Mouse (Mus musculus) liver, postnatal 0 days (tissue): Measurements from ENCODE around the gene Prr14l. TPM values are rescaled to one million over a fixed set of nuclear protein-coding genes. Genes with fewer than 3 reads are reported as not detected.
"Not testable (repeated sequence)": the region's sequence is repeated elsewhere in the genome, so short reads cannot be mapped to it uniquely, and the experiment has no call there.

Experiments
- ATAC-seq: fragments of 200-750 bp; cut with Nextera tagmentation; 2 replicates; pipeline ENCODE4 v1.8.0; 2017; ENCODE audit warnings: mild to moderate bottlenecking, moderate library complexity
- DNase-seq: peaks from one replicate; pipeline ENCODE4 v3.0.0-alpha.2; 2016
- H3K27ac ChIP-seq: fragments of 300-500 bp; sonication (generic); 2 replicates; pipeline ENCODE4 v1.5.1; 2014; ENCODE audit warnings: antibody characterized with exemption, moderate library complexity, mild to moderate bottlenecking, low read depth
- H3K27me3 ChIP-seq: fragments of 300-500 bp; sonication (generic); 2 replicates; pipeline ENCODE4 v1.6.1; 2014; ENCODE audit warnings: low read length, control low read depth, mixed read lengths; ENCODE audit not compliant: insufficient read depth
- H3K36me3 ChIP-seq: fragments of 300-500 bp; sonication (generic); replicated peaks from 2 replicates; pipeline ENCODE4 v1.6.1; 2014; ENCODE audit warnings: mild to moderate bottlenecking, control low read depth, low read length, moderate library complexity, mixed read lengths; ENCODE audit not compliant: insufficient read depth
- H3K4me1 ChIP-seq: fragments of 300-500 bp; sonication (generic); 2 replicates; pipeline ENCODE4 v1.6.1; 2014; ENCODE audit warnings: antibody characterized with exemption, mild to moderate bottlenecking, control low read depth; ENCODE audit not compliant: insufficient read depth
- H3K4me2 ChIP-seq: fragments of 300-500 bp; sonication (generic); 2 replicates; pipeline ENCODE4 v1.6.1; 2014; ENCODE audit warnings: low read depth, mild to moderate bottlenecking, low read length, moderate library complexity, mixed read lengths
- H3K4me3 ChIP-seq: fragments of 300-500 bp; sonication (generic); 2 replicates; pipeline ENCODE4 v1.5.1; 2014; ENCODE audit warnings: low read depth, low read length
- H3K9ac ChIP-seq: fragments of 300-500 bp; sonication (generic); replicated peaks from 2 replicates; pipeline ENCODE4 v1.6.1; 2014; ENCODE audit warnings: mild to moderate bottlenecking, moderate library complexity
- H3K9me3 ChIP-seq: fragments of 300-500 bp; sonication (generic); 2 replicates; pipeline ENCODE4 v1.6.1; 2016; ENCODE audit warnings: mild to moderate bottlenecking, control low read depth, low read length, mixed read lengths
- CTCF ChIP-seq: sonication (generic); IDR thresholded peaks from 2 replicates; pipeline ENCODE4 v1.5.1; 2016; ENCODE audit warnings: antibody characterized with exemption, low read depth
- EP300 ChIP-seq: IDR thresholded peaks from 2 replicates; pipeline ENCODE4 v1.6.1; 2016; ENCODE audit warnings: antibody characterized with exemption, low read depth, mild to moderate bottlenecking
- WGBS: fragments of 180-500 bp; shearing (Covaris S2); extraction: QIAGEN DNeasy Blood & Tissue Kit; methylation state at CpG from one replicate; pipeline ENCODE4 v1.1.7; 2014; ENCODE audit not compliant: insufficient replicate concordance; 5-methylcytosine and 5-hydroxymethylcytosine counted together
- polyA plus RNA-seq: library from polyadenylated mRNA; unstranded; fragments of >200 nt; fragmentation: Nextera tagmentation; extraction: Ambion mirVana; gene quantifications from 2 replicates; pipeline ENCODE4 v1.2.1, GENCODE M21; 2015

Prr14l gene
- polyA plus RNA-seq, 1 experiment from 2014 or later = 7.4 TPM

GRCm38 (mm10) chr5:32742149-32742548, 111.9 kb downstream of the Prr14l start:
- TF ChIP-seq EP300 = no peak
- peak; percentile 55 for TF ChIP-seq CTCF
- no peak overlapping the region for H3K4me2 ChIP-seq
- no peaks in the 10 kb centered on the region; the same call in 1 of the 2 replicates for H3K36me3 ChIP-seq
- no peaks in the 10 kb centered on the region for H3K9me3 ChIP-seq
- ATAC-seq (no peak), DNase-seq (peak; percentile 44)
- peak overlapping the region; percentile 22; the same call in 1 of the 2 replicates for H3K27ac ChIP-seq
- 59% methylated on average over 9 of the region's 9 CpGs for WGBS
- peaks cover 47% of the 10 kb centered on the region for H3K4me1 ChIP-seq
- H3K4me3 ChIP-seq = no peak overlapping the region
- H3K9ac ChIP-seq = no peak overlapping the region
- no peaks in the 10 kb centered on the region for H3K27me3 ChIP-seq

- not testable (repeated sequence) for ATAC-seq, H3K36me3 ChIP-seq, H3K27ac ChIP-seq, H3K9me3 ChIP-seq, H3K9ac ChIP-seq, H3K4me2 ChIP-seq, H3K4me3 ChIP-seq, H3K27me3 ChIP-seq, DNase-seq
- 87% methylated on average over 4 of the region's 4 CpGs for WGBS
- H3K4me1 ChIP-seq = peaks cover 42% of the 10 kb centered on the region
Observed at GRCm38 (mm10) chr5:32741377-32741776, 112.7 kb downstream of the Prr14l start.

GRCm38 (mm10) chr5:32740850-32741249, 113.2 kb downstream of the Prr14l start:
- 71% methylated on average over 8 of the region's 8 CpGs for WGBS
- H3K27ac ChIP-seq, H3K36me3 ChIP-seq, DNase-seq, H3K27me3 ChIP-seq, H3K9ac ChIP-seq, H3K4me2 ChIP-seq, H3K9me3 ChIP-seq, H3K4me3 ChIP-seq, ATAC-seq: not testable (repeated sequence)
- peaks cover 41% of the 10 kb centered on the region for H3K4me1 ChIP-seq

GRCm38 (mm10) chr5:32740138-32740537, 113.9 kb downstream of the Prr14l start:
- no peak overlapping the region for H3K27ac ChIP-seq
- ATAC-seq (no peak), DNase-seq (no peak)
- peaks cover 5% of the 10 kb centered on the region; the same call in 1 of the 2 replicates for H3K36me3 ChIP-seq
- H3K4me3 ChIP-seq = no peak overlapping the region
- peaks cover 35% of the 10 kb centered on the region for H3K4me1 ChIP-seq
- no peaks in the 10 kb centered on the region for H3K9me3 ChIP-seq
- WGBS = 71% methylated on average over 3 of the region's 3 CpGs
- H3K27me3 ChIP-seq = no peaks in the 10 kb centered on the region
- TF ChIP-seq CTCF (no peak), EP300 (no peak)
- no peak overlapping the region for H3K4me2 ChIP-seq
- no peak overlapping the region for H3K9ac ChIP-seq

Other genes with a start within 250 kb of the Prr14l start
- 5.7 and 6.4 TPM in 2 replicates for gene Yes1, start 243.1 kb downstream of the Prr14l start, polyA plus RNA-seq
- 41.4 and 42.2 TPM in 2 replicates for gene Pisd, start 68.6 kb downstream of the Prr14l start, polyA plus RNA-seq
- gene Gm20671, start 27.1 kb downstream of the Prr14l start, polyA plus RNA-seq = not detected in 2 replicates
- gene Depdc5, start 9.4 kb upstream of the Prr14l start, polyA plus RNA-seq = 3.0 and 3.6 TPM in 2 replicates
- 125 and 133 TPM in 2 replicates for gene Ywhah, start 164.6 kb upstream of the Prr14l start, polyA plus RNA-seq
- 0.08 TPM in 1 of 2 replicates, not detected in the other for gene Slc5a1, start 250.0 kb upstream of the Prr14l start, polyA plus RNA-seq